Mouse (Mus musculus) lung, postnatal 14 days (tissue): Measurements from ENCODE around the gene Ambra1.
"Not testable (repeated sequence)": the region's sequence is repeated elsewhere in the genome, so short reads cannot be mapped to it uniquely, and the experiment has no call there.

ENCODE experiments used
- DNase-seq: peaks from one replicate; pipeline ENCODE4 v3.0.0; 2021

Ambra1 gene

GRCm38 (mm10) chr2:91729971-91730821, at the start of gene Ambra1:
Ambra1 (plus strand) TSS chr2:91730134.
- peak; percentile 78 for DNase-seq

- peak; percentile 77 for DNase-seq
Observed at GRCm38 (mm10) chr2:91682850-91683249, 47.1 kb upstream of the Ambra1 start.

GRCm38 (mm10) chr2:91683919-91684318, 46.0 kb upstream of the Ambra1 start:
- DNase-seq = peak; percentile 22

- DNase-seq = no peak
Observed at GRCm38 (mm10) chr2:91689452-91689851, 40.5 kb upstream of the Ambra1 start.

GRCm38 (mm10) chr2:91695436-91696224, 34.3 kb upstream of the Ambra1 start:
- no peak for DNase-seq

- DNase-seq = no peak
Observed at GRCm38 (mm10) chr2:91696225-91696590, 33.7 kb upstream of the Ambra1 start.

- no peak for DNase-seq
Observed at GRCm38 (mm10) chr2:91699225-91699624, 30.7 kb upstream of the Ambra1 start.

- no peak for DNase-seq
Observed at GRCm38 (mm10) chr2:91701366-91701765, 28.6 kb upstream of the Ambra1 start.

- no peak for DNase-seq
Observed at GRCm38 (mm10) chr2:91705736-91706135, 24.2 kb upstream of the Ambra1 start.

GRCm38 (mm10) chr2:91706456-91706855, 23.5 kb upstream of the Ambra1 start:
- DNase-seq = no peak

- DNase-seq = no peak
Observed at GRCm38 (mm10) chr2:91708361-91708760, 21.6 kb upstream of the Ambra1 start.

- DNase-seq = peak; percentile 94
Observed at GRCm38 (mm10) chr2:91710272-91711234, 19.4 kb upstream of the Ambra1 start, which contains the start of the genes Atg13 and Harbi1. Atg13 (minus strand) TSS chr2:91710576. Harbi1 (plus strand) TSS chr2:91710852.

- no peak for DNase-seq
Observed at GRCm38 (mm10) chr2:91711256-91711925, 18.5 kb upstream of the Ambra1 start.

- no peak for DNase-seq
Observed at GRCm38 (mm10) chr2:91714921-91715320, 15.0 kb upstream of the Ambra1 start.

- no peak for DNase-seq
Observed at GRCm38 (mm10) chr2:91718276-91718675, 11.7 kb upstream of the Ambra1 start.

- no peak for DNase-seq
Observed at GRCm38 (mm10) chr2:91723382-91723781, 6.6 kb upstream of the Ambra1 start.

- DNase-seq = no peak
Observed at GRCm38 (mm10) chr2:91723951-91724350, 6.0 kb upstream of the Ambra1 start.

- no peak for DNase-seq
Observed at GRCm38 (mm10) chr2:91724716-91725115, 5.2 kb upstream of the Ambra1 start.

GRCm38 (mm10) chr2:91725476-91725875, 4.5 kb upstream of the Ambra1 start:
- not testable (repeated sequence) for DNase-seq

- DNase-seq = no peak
Observed at GRCm38 (mm10) chr2:91727011-91727410, 2.9 kb upstream of the Ambra1 start.

GRCm38 (mm10) chr2:91729571-91729970, 363 bp upstream of the Ambra1 start:
- no peak for DNase-seq

GRCm38 (mm10) chr2:91735221-91735620, 5.3 kb downstream of the Ambra1 start:
- no peak for DNase-seq
